Mouse (Mus musculus) adrenal gland, postnatal 14 days (tissue): Measurements from ENCODE around the gene Jam2. TPM values are rescaled to one million over a fixed set of nuclear protein-coding genes. Genes with fewer than 3 reads are reported as not detected.
A peak's percentile ranks its signal among the peaks of the same experiment; 100 is the strongest.

Experiments
- DNase-seq: peaks from one replicate; pipeline ENCODE4 v3.0.0; 2021; ENCODE audit warnings: mixed read lengths
- long read RNA-seq, 2 experiments: library from polyadenylated mRNA; stranded (forward); transcript quantifications; one replicate each; pipeline ENCODE4 v2.0.0; 2021
- total RNA-seq: library from RNA; stranded (reverse); gene quantifications from 2 replicates; pipeline ENCODE4 v1.2.3, GENCODE M21; 2021

Jam2 gene
- 21.2 and 24.2 TPM in 2 replicates for total RNA-seq
- long read RNA-seq, experiment 1, partial matches to known transcripts: 0 of 2 reads
- long read RNA-seq, experiment 1, other reads (novel, unspliced or antisense): 1 of 2 reads
- long read RNA-seq, experiment 2: 0 reads

DNA sequence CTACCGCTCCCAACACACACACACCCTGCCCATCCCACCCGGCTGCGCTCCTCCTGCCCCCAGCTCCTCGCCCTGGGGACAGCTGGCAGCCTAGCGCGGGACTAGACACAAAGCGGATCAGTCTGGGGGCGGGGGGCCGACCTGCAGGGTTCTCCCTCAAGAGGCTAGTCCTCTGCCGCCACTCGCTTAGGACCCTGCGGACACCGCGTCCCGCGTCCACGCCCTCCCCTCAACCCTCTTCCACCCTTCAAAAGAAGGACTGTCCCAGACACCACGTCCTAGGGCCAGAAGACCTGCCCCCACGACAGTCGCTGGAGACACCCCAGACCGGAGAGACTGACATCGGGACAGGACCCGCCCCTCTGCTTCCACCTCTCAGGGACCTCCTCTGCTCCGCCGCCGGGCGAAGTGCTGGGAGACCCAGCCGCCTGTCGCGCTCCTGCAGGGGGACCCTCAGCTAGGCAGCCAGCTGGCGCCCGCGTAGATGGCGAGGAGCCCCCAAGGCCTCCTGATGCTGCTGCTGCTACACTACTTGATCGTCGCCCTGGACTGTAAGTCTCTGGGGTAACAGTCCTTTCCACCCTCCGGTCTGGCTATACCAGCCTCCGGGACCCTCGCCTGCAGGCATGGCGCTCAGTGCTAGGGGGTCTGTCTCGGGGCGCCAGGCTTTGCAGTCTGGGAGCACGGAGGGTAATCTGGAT is at the start of gene Jam2:
TSS of gene Jam2 (plus strand) at position 121 of the 701 bp plus-strand sequence.
- DNase-seq: peak; percentile 71

- no peak for DNase-seq
Observed at GRCm38 (mm10) chr16:84734806-84735165, 39.1 kb upstream of the Jam2 start.

DNA sequence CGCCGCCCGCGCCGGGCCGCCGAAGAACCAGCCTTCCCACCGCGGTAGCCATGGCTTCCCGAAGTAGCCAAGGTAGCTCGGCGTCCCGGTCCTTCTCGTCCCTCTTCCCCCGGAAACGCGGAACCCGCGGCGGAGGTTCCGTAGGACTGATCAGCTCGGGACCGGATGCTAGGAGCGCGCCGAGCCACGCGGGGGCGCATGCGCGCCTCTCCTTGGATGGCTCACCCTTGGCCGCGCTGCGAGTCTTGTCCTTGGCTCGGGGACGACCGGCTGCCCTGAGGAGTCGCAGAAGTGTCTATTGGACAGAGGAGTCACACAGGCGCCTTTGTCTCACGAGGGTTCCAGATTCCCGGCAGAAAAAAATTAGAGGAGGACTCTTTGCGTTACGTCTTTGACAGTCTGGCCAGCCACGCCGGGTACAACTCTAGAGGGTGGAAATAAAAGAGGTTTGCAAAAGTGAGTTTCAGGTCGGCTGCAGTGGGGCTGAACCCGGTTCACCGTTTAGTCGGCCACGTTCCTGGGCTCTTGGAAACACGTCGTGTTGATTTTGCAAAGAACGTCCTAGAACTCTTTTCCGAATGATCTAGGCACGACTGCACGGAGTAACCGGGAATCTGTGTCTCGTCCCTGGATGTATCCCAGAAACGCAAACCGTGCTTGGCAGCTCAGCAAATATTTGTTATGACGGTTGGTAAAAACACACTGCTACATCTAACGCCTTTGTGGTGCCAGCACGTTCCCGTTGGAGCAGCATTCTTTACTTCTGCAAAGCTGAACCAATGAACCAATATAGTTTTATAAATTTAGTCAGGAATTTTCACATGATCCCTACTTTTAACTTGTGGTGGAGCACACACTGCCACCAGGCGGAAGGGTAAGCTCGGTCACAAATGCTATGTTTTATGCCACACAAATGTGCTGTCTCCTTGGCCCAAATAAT is 38.5 kb upstream of the Jam2 start, which contains the start of gene Mrpl39:
TSS of gene Mrpl39 (minus strand) at position 577 of the 940 bp plus-strand sequence.
- peak; percentile 99 for DNase-seq

DNA sequence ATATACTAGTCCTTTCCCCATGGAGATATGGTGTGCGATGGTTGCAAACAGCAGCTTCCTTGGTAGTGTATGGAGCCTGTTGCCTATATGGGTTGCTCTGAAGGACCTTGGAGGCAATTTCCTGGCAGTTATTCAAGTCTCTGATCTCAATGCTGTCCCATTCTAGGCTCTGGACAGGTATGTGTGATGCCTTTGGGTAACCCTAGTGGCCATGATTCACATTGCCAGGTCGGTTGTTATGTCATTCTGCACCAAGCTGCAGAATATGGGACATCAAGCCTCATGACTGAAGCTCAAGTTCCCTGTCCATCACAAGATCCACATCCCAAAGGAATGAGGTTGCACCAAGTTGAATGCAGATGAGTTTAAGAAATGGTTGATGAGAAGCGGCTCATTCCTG is 36.6 kb upstream of the Jam2 start:
- DNase-seq: no peak

DNA sequence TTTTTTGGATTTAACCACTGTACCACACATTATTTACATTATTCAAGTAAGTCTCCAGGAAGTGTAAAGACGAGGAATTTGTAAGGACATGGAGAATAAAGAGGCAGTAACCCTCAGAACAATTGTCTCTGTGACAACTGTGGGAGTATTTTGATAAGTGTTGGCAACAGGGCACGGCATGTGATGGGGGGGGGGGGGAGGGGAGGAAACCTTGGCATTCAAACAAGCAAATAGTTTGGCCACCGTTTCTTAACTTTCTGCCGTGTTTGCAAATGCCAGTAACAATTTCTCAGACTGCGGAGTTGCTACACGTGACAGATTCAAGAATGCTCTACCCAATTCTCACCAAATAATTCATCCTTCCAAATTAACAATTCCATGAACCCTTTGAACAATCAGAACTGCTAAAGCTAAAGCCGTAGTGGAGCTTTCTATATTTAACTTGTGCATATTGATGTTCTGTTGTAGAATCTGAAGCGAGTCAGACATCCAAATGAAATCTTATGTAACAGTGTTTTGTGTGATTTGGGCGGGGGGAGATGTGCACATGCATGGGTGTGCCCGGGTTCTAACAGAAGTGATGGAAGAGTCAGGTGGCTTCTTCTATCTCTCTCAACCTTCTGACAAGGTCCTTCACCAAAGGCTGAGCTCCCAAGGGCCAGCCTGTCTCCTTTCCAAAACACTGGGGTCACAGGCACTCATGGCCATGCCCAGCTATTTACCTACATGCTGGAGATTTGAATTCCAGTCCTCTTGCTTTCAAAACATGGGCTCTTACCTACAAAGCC is 29.0 kb upstream of the Jam2 start:
- no peak for DNase-seq

DNA sequence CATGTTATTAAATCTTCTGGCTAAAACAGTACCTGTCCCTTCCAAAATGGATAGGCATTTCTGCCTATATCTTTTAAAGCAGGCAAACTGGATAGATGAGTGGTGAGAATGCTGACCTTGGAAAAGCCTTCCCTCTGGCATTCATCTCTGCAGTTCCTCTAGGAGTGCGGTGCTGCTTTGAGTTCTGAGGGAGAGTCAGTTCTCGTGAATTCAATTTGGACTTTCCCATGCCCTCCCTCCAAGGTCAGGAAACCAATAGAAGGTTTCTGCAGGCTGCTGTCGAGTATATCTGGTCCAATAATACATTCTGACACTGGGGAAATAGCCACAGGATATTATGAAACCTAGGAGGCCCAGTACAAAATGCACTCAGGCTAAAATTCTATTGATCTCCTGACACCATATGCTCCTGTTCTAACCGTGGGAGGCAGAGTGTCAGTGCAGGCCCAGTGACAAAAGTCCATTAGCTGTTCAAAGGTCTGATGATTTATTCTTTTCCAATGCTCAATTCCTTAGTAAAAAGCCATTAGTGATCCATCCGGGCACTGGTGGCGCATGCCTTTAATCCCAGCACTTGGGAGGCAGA is 28.1 kb upstream of the Jam2 start:
- peak; percentile 23 for DNase-seq

DNA sequence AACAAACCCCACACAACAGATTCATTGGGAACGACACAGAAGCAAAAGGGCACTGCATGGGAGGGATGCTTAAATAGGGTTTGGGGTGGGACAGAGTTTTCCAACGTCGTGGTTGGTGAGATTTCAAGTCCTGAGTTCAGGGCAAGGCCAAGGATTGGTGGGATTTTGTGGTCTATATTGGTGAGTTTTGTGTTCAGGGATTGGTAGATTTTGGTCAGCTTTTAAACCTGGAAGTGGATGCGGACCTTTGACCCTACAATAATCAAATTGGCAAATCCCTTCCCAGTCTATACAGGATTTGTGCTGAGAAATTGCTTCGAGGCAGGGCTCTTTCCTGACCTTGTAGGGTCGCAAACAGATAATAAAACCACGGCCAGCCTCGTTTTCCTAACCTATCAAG is 6.0 kb upstream of the Jam2 start:
- no peak for DNase-seq

GRCm38 (mm10) chr16:84769182-84769581 is 4.7 kb upstream of the Jam2 start:
- no peak for DNase-seq

GRCm38 (mm10) chr16:84769619-84770464 is 4.1 kb upstream of the Jam2 start:
- DNase-seq: no peak

GRCm38 (mm10) chr16:84770891-84771290 is 3.0 kb upstream of the Jam2 start:
- no peak for DNase-seq

GRCm38 (mm10) chr16:84771461-84771860 is 2.5 kb upstream of the Jam2 start:
- DNase-seq: no peak

DNA sequence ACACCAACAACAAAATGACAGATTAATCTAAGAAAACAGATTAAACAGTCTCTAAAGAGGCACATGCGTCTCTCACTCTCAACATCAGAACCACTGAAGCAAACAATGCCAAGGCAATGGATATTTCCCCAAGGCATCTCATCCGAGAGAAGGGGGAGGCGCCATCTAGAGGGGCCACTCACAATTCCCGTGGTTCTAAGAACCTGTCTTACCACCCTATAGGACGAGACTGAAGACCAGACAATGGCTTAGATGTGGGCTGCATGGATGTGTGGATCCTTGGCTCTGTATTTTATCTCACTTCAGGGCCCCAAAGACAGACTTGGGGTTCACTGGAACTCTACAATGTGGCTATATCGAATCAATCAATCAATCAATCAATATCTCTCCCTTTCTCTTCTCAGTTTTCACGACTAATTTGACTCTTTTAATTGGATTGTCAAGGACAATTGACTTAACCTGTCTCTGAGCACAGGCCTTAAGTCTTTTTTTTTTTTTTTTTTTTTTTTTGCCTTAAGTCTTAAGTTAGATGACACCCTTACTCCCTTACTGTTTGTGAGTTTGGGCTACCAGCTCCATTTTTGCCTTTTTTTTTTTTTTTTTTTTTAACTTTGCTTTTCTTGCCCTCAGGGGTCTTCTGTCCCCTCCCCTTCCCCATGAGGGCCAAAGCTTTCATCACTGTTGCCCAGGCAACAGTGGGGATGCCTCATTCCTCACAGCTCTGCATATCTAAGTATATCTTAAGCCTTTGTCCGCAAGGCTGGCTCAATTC is 1.2 kb upstream of the Jam2 start:
- DNase-seq: no peak

DNA sequence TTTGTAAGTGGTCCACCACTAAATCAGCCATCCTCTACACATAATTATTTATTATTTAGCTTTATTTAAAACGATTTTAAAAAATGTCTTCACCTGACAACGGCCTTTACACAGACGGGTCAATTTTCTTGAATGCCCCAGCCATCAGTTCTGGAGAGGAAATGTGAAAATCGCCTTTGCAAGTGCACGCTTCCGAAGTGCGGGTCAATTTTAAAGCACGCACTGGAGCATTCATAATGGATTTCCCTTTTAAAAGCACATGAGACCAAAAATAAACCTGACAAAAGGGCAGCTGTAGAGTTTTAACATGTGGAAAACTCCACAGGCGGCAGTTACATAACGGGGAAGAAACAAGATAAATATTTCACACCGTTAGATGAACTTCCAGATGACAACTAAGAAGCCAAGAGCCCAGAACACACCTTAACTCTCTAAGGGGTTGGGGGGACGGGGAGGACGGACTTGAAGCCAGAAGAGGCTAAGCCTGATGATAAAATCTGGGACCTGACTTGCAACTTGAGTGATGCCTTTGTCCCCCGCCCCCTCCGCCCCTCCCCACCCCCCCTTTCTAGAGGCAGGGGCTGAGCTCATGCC is 558 bp upstream of the Jam2 start:
- no peak for DNase-seq

- DNase-seq: peak; percentile 65
Observed at GRCm38 (mm10) chr16:84774761-84775231, 873 bp downstream of the Jam2 start.

DNA sequence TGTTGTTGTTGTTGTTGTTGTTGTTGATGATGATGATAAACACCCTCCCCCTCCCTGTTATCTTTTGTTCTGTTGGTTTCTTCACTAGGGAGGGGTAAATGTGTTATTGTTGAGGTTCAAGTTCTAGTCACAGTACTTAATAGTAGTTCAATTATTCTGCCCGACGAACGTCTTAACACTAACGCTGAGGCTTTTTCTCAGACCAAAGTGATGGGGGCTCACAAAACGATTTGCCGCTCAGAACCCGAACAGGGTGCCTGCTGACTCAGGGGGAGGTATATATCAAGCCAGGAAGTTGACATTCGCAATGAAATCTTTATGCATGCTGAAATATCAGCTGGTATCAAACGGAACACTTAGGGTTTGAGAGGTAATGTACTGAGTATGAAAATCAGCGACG is 1.4 kb downstream of the Jam2 start:
- DNase-seq: no peak

GRCm38 (mm10) chr16:84776089-84776784 is 2.3 kb downstream of the Jam2 start:
- DNase-seq: no peak

DNA sequence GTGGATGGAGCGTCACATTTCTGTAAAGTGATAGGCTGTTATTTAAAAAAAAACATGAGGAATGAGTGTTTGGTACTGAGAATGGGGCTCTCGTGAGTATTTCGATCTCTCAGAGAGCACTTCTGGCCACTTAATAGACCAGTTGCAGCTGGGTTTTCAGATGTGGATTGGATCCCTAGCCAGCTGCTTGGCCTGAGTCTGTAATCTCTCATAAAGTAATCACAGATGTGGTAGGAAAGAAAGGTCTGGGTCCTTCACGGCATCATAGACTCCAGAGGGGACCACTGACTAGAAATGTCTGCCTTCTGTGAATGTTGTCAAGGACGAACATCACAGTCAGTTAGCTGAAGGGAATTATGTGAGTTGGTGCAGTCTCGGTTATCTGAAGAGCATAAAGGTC is 4.5 kb downstream of the Jam2 start:
- no peak for DNase-seq

DNA sequence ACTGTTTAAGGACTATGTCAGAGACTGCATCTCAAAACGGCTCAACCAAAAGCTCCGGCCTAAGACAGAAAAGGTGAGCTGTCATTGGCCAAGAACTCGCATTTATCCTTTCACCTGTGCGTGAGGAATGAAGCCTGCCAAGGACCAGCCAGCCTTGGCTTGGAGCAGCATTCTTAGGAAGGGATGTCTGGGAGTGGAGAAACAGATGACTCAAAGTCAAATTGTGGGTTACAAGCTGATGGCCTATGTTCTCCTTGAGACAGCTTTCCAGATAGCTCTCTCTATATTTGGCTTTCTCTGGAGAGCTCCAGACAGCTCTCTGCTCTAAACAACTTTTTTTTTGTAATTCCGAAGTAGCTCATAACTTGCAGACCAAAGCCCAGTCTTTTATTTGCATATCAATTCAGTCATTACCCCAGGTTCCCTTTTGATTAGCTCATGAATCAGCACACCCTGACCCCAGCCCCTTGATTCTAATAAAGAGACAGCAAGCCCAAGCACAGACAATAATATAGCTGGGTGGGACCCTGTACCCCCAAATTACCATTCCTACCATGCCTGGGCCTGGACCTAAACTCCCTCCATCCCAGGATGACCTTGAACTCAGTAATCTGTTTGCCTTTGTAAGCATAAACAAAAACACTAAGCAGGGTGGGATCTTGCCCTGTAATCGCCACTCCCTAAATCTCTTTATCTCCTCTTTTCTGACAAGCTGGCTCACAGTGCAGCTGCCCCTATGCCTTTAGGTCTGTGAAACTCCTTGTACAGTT is 5.1 kb downstream of the Jam2 start:
- no peak for DNase-seq
